Mouse (Mus musculus): ENCODE measurements around the gene Tas2r143.

DNA sequence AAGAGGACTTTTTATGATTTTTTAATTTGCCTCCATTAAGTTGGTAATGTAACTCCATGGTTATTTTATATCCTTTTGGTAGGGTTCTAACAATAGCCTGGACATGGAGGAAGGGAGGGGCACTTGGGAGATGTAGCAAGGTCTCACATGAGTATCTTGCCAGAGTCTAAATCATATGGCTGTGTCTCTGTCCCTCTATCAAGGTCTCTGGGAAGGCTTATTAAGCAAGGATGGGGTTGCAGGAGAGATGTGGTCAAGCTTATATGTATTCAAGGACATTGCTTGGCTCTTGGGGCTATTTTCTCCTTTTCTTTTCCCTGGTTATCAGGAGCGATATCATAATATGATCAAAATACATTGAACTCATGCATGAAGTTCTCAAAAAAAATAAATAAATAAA is 1.0 kb upstream of the Tas2r143 start:
- no peak for TF ChIP-seq CTCF (conservative IDR thresholded peaks at IDR 0.05; ENCODE audit: low read length)
- TF ChIP-seq POU5F1 (IDR thresholded peaks at IDR 0.05; ENCODE audit: borderline replicate concordance, low read length): no peak
- no peak for TF ChIP-seq NANOG (IDR thresholded peaks at IDR 0.05; ENCODE audit: borderline replicate concordance, low read length)

Data from E14TG2a.4 (cell line).